Mouse (Mus musculus) 416B (cell line): ENCODE data around the gene Mfsd6.

Experiments
- DNase-seq: peaks from one replicate; pipeline ENCODE4 v3.0.0; 2011; ENCODE audit warnings: low read depth

Gene Mfsd6

GRCm38 (mm10) chr1:52640266-52640665, 87.0 kb downstream of the Mfsd6 start:
- no peak for DNase-seq

GRCm38 (mm10) chr1:52639090-52639489, 88.2 kb downstream of the Mfsd6 start:
- DNase-seq, result peak; percentile 37

- no peak for DNase-seq
Observed at GRCm38 (mm10) chr1:52638101-52638500, 89.2 kb downstream of the Mfsd6 start.

- DNase-seq, result no peak
Observed at GRCm38 (mm10) chr1:52635932-52636331, 91.3 kb downstream of the Mfsd6 start.

GRCm38 (mm10) chr1:52634251-52634650, 93.0 kb downstream of the Mfsd6 start:
- no peak for DNase-seq

- DNase-seq, result peak; percentile 46
Observed at GRCm38 (mm10) chr1:52631570-52631969, 95.7 kb downstream of the Mfsd6 start.

- peak; percentile 64 for DNase-seq
Observed at GRCm38 (mm10) chr1:52630937-52631299, 96.3 kb downstream of the Mfsd6 start.

GRCm38 (mm10) chr1:52630248-52630936, 96.9 kb downstream of the Mfsd6 start, which contains the start of gene Nemp2:
Gene Nemp2, plus strand, starts transcription at chr1:52630703.
- DNase-seq, result peak; percentile 88

- DNase-seq, result no peak
Observed at GRCm38 (mm10) chr1:52620442-52620841, 106.8 kb downstream of the Mfsd6 start.

GRCm38 (mm10) chr1:52618217-52618616, 109.0 kb downstream of the Mfsd6 start:
- DNase-seq, result no peak

GRCm38 (mm10) chr1:52608486-52608885, 118.8 kb downstream of the Mfsd6 start:
- no peak for DNase-seq

- DNase-seq, result peak; percentile 27
Observed at GRCm38 (mm10) chr1:52607700-52608099, 119.6 kb downstream of the Mfsd6 start.
